ENCODE assay signal across 12 mouse cellular contexts in genomic region chr13:99444431-99444871, GRCm38 (mm10).
A peak's percentile ranks its signal among the peaks of the same experiment; 100 is the strongest.
DNase-seq lines count a peak whose midpoint lies in the region; ATAC-seq lines count a peak whose summit lies in the region.
"Had no signal": no experiment of that assay in that cellular context is flagged by ENCODE, and none has a peak within 500 bp of the region (broad histone marks: within the 10 kb centered on the region; RNA-seq: fewer than 3 reads in every experiment).

No protein-coding gene starts in this region.

- ATAC-seq in embryonic facial prominence, embryonic 14.5 days (ENCODE audit: low read depth): peak; percentile 60; the same call in 1 of the 2 replicates
- ATAC-seq: liver, embryonic 12.5 days had no signal

- 14% methylated on average over 10 of the region's 10 CpGs for WGBS in embryonic facial prominence, embryonic 14.5 days
- 10% methylated on average over 10 of the region's 10 CpGs for WGBS in limb, embryonic 10.5 days

- peaks cover 49% of the 10 kb centered on the region for H3K4me1 ChIP-seq in embryonic facial prominence, embryonic 14.5 days (ENCODE audit: control insufficient read depth, insufficient read depth, low read length)
- H3K4me1 ChIP-seq in limb, embryonic 10.5 days: peaks cover 53% of the 10 kb centered on the region
- H3K4me1 ChIP-seq: liver, embryonic 12.5 days had no signal

- intact Hi-C loops in left cerebral cortex, postnatal 4 days (cut with DNase I): no loop called here
- intact Hi-C loops in left cerebral cortex, postnatal 25 days (cut with DNase I): no loop called here
- intact Hi-C loops in heart, postnatal 25 days (cut with DNase I): no loop called here

- peaks cover 21% of the 10 kb centered on the region for H3K36me3 ChIP-seq in embryonic facial prominence, embryonic 14.5 days (ENCODE audit: control insufficient read depth, insufficient read depth, low read length)
- peaks cover 15% of the 10 kb centered on the region for H3K36me3 ChIP-seq in limb, embryonic 10.5 days
- H3K36me3 ChIP-seq: liver, embryonic 12.5 days had no signal

- no peaks in the 10 kb centered on the region for H3K27me3 ChIP-seq in embryonic facial prominence, embryonic 14.5 days (replicated peaks; ENCODE audit: control insufficient read depth, insufficient read depth, low read length)
- H3K27me3 ChIP-seq in limb, embryonic 10.5 days (ENCODE audit: low read depth, poor library complexity, severe bottlenecking): no peaks in the 10 kb centered on the region
- H3K27me3 ChIP-seq: liver, embryonic 12.5 days had no signal

- no peaks in the 10 kb centered on the region for H3K9me3 ChIP-seq in embryonic facial prominence, embryonic 14.5 days (ENCODE audit: control insufficient read depth, low read length)
- H3K9me3 ChIP-seq in limb, embryonic 10.5 days (replicated peaks): no peaks in the 10 kb centered on the region
- H3K9me3 ChIP-seq: liver, embryonic 12.5 days had no signal

- DNase-seq in left cerebral cortex, postnatal 4 days: peak; percentile 72
- DNase-seq in left cerebral cortex, postnatal 25 days (ENCODE audit: low spot score in 2 of 2): no peak
- DNase-seq in embryonic facial prominence, embryonic 14.5 days (ENCODE audit: low spot score): peak; percentile 75
- DNase-seq in limb, embryonic 10.5 days (ENCODE audit: low spot score): no peak
- peak; percentile 89 for DNase-seq in retina, embryonic 14.5 days (ENCODE audit: low spot score)
- no peak for DNase-seq in heart, postnatal 25 days (ENCODE audit: low spot score)
- DNase-seq in MN1 (ENCODE audit: low spot score): no peak
- no peak for DNase-seq in urinary bladder, adult 18-20 months (ENCODE audit: low spot score in 2 of 2)
- DNase-seq: cerebellum, adult 11 months; gastrocnemius, postnatal 14 days; kidney, adult 2 months had no signal

- no peak overlapping the region for H3K4me3 ChIP-seq in embryonic facial prominence, embryonic 14.5 days (ENCODE audit: low read depth, low read length)
- H3K4me3 ChIP-seq in limb, embryonic 10.5 days: peak overlapping the region; percentile 6; the same call in 1 of the 2 replicates
- H3K4me3 ChIP-seq: liver, embryonic 12.5 days had no signal

- no peak overlapping the region for H3K4me2 ChIP-seq in embryonic facial prominence, embryonic 14.5 days (ENCODE audit: low read depth, low read length)
- H3K4me2 ChIP-seq: liver, embryonic 12.5 days had no signal

- no peak overlapping the region for H3K9ac ChIP-seq in embryonic facial prominence, embryonic 14.5 days (ENCODE audit: low read depth, low read length)
- H3K9ac ChIP-seq: liver, embryonic 12.5 days had no signal

- H3K27ac ChIP-seq in embryonic facial prominence, embryonic 14.5 days (replicated peaks; ENCODE audit: low read depth, low read length): no peak overlapping the region
- H3K27ac ChIP-seq in limb, embryonic 10.5 days: peak overlapping the region; percentile 75
- H3K27ac ChIP-seq: liver, embryonic 12.5 days had no signal

Comparison
In these comparisons a context has a peak if more than half of its experiments do, and no peak if none do; other contexts are left out.
1. DNase-seq: peak in left cerebral cortex, postnatal 4 days (single experiment), embryonic facial prominence, embryonic 14.5 days (single experiment) and retina, embryonic 14.5 days (single experiment); none in left cerebral cortex, postnatal 25 days (0 of 2), limb, embryonic 10.5 days (single experiment), heart, postnatal 25 days (single experiment), MN1 (single experiment) and urinary bladder, adult 18-20 months (0 of 2).